Mouse (Mus musculus) heart, embryonic 13.5 days (tissue): ENCODE results near the gene Gm21900. TPM values are rescaled to one million over a fixed set of nuclear protein-coding genes. Genes with fewer than 3 reads are reported as not detected.
"Not testable (repeated sequence)": the region's sequence is repeated elsewhere in the genome, so short reads cannot be mapped to it uniquely, and the experiment has no call there.

ENCODE experiments used
- ATAC-seq: fragments of 200-750 bp; cut with Nextera tagmentation; 2 replicates; pipeline ENCODE4 v1.8.0; 2017; ENCODE audit warnings: moderate TSS enrichment; ENCODE audit not compliant: insufficient number of reproducible peaks, low FRiP score, low TSS enrichment; ENCODE audit errors: extremely low read depth
- H3K27ac ChIP-seq: fragments of 300-500 bp; sonication (generic); replicated peaks from 2 replicates; pipeline ENCODE4 v1.5.1; 2015; ENCODE audit warnings: moderate library complexity, mild to moderate bottlenecking, inconsistent platforms
- H3K27me3 ChIP-seq: fragments of 300-500 bp; sonication (generic); replicated peaks from 2 replicates; pipeline ENCODE4 v1.6.1; 2015; ENCODE audit warnings: mild to moderate bottlenecking, inconsistent platforms
- H3K36me3 ChIP-seq: fragments of 300-500 bp; sonication (generic); 2 replicates; pipeline ENCODE4 v1.6.1; 2015; ENCODE audit warnings: mild to moderate bottlenecking, inconsistent platforms
- H3K4me1 ChIP-seq: fragments of 300-500 bp; sonication (generic); 2 replicates; pipeline ENCODE4 v1.6.1; 2015; ENCODE audit warnings: inconsistent platforms
- H3K4me2 ChIP-seq: fragments of 300-500 bp; sonication (generic); 2 replicates; pipeline ENCODE4 v1.6.1; 2015; ENCODE audit warnings: inconsistent platforms, mild to moderate bottlenecking, moderate library complexity
- H3K4me3 ChIP-seq: fragments of 300-500 bp; sonication (generic); 2 replicates; pipeline ENCODE4 v1.5.1; 2015; ENCODE audit warnings: moderate library complexity, mild to moderate bottlenecking, inconsistent platforms
- H3K9ac ChIP-seq: fragments of 300-500 bp; sonication (generic); 2 replicates; pipeline ENCODE4 v1.6.1; 2015; ENCODE audit warnings: inconsistent platforms, mild to moderate bottlenecking, moderate library complexity
- H3K9me3 ChIP-seq: fragments of 300-500 bp; sonication (generic); 2 replicates; pipeline ENCODE4 v1.6.1; 2016; ENCODE audit warnings: inconsistent platforms
- WGBS: fragments of 180-500 bp; shearing (Covaris S2); methylation state at CpG from one replicate; pipeline ENCODE4 v1.1.7; 2015; ENCODE audit warnings: mixed read lengths; 5-methylcytosine and 5-hydroxymethylcytosine counted together
- polyA plus RNA-seq: library from polyadenylated mRNA; unstranded; fragments of >200 nt; fragmentation: Nextera tagmentation; extraction: Ambion mirVana; gene quantifications from 2 replicates; pipeline ENCODE4 v1.2.1, GENCODE M21; 2015

Gm21900 gene
- polyA plus RNA-seq: not detected in 2 replicates

- not testable (repeated sequence) for H3K4me3 ChIP-seq, H3K4me2 ChIP-seq, H3K27me3 ChIP-seq, H3K9me3 ChIP-seq, ATAC-seq, H3K27ac ChIP-seq, H3K9ac ChIP-seq, H3K36me3 ChIP-seq, H3K4me1 ChIP-seq
- WGBS: 55% methylated on average over 4 of the region's 4 CpGs
Measured at GRCm38 (mm10) chrY:10616061-10616460, at the start of gene Gm21900. Gm21900 (plus strand) TSS chrY:10616361.

GRCm38 (mm10) chrY:10643516-10643915, 27.4 kb downstream of the Gm21900 start:
- not testable (repeated sequence) for H3K27me3 ChIP-seq, H3K4me3 ChIP-seq, H3K4me2 ChIP-seq, H3K9me3 ChIP-seq, ATAC-seq, H3K4me1 ChIP-seq, H3K27ac ChIP-seq, H3K9ac ChIP-seq, H3K36me3 ChIP-seq
- 26% methylated on average over 9 of the region's 25 CpGs for WGBS

Other genes starting within 250 kb of the Gm21900 start
- gene Gm28510, start 203.6 kb upstream of the Gm21900 start, polyA plus RNA-seq: not detected in 2 replicates
- not detected in 2 replicates for gene Gm20737, start 80.3 kb upstream of the Gm21900 start, polyA plus RNA-seq
- not detected in 2 replicates for gene Gm21775, start 62.9 kb upstream of the Gm21900 start, polyA plus RNA-seq
- gene Gm20777, start 136.1 kb downstream of the Gm21900 start, polyA plus RNA-seq: not detected in 2 replicates